Mouse (Mus musculus): ENCODE measurements around the gene Odf2.
A peak's percentile ranks its signal among the peaks of the same experiment; 100 is the strongest.

Odf2 gene

GRCm38 (mm10) chr2:29940073-29940472 lies 51.1 kb downstream of the Odf2 start:
- no peak for DNase-seq

GRCm38 (mm10) chr2:29940826-29941225 lies 51.8 kb downstream of the Odf2 start:
- DNase-seq = no peak

- no peak for DNase-seq
Observed at GRCm38 (mm10) chr2:29944723-29945122, 55.7 kb downstream of the Odf2 start.

DNA sequence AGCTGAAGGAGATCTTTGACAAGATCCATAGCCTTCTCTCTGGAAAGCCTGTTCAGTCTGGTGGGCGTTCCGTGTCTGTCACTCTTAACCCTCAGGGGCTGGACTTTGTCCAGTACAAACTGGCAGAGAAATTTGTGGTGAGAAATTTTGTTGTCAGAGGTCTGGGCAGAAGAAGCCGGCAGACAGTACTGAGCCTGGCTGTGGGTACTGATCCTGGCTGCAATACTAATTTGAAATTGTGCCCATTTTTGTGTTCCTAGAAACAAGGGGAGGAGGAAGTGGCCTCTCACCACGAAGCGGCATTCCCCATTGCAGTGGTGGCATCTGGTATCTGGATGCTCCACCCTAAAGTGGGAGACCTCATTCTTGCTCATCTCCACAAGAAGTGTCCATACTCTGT lies 59.9 kb downstream of the Odf2 start:
- no peak for DNase-seq

DNA sequence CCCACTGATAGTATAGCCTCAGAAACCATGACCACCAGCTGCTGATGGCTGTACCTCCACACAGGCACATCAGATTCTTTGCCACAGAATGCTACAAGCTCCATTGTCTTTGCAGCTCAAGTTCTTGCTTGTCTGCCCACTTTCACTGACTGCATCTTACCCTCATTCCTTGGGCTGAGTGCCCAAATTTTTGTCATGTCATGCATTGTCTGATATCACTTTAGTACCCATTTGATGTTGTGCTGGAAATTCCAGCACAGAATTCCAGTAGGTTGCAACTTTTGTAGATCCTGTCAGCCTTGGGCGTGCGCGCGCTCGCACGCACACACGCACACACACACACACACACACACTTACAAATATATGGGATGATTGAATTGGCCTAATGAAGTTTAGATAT lies 72.2 kb downstream of the Odf2 start:
- no peak for DNase-seq

GRCm38 (mm10) chr2:29964354-29965249 lies 75.6 kb downstream of the Odf2 start:
- peak; percentile 23 to 31 for DNase-seq

DNA sequence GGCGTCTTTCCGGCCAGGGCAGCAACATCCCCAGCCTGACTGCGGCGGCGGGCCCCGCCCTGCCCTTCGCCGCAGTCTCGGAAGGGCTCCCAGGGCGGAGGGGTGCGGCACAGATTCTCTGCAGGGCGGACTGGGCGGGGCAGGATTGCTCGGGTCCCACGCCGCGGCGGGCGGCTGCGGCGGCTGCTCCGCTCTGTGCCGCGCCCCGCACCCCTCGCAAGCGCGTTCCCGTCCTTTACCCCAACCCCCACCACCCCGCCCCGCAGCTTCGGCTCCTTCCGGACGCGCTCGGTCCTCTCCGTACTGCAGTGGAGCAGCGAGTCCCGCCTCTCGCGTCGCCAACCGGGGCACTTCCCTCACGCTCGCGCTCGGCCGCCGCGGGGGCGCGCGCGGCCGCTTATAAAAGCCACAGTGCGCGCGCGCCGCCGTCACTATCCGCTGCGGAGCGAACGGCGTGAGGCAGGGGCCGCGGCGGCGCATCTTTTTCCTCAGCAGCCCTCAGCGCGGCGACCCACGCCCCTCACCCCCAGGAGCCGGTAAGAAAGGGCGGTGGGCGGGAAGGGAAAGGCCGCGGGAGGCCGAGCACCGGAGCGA lies 76.3 kb downstream of the Odf2 start, which contains the start of gene Sptan1:
Sptan1 (plus strand) TSS at position 311 of the 594 bp plus-strand sequence.
- DNase-seq = peak; percentile 93

- peak; percentile 57 to 61 for DNase-seq
Observed at GRCm38 (mm10) chr2:29965906-29966305, 76.9 kb downstream of the Odf2 start.

DNA sequence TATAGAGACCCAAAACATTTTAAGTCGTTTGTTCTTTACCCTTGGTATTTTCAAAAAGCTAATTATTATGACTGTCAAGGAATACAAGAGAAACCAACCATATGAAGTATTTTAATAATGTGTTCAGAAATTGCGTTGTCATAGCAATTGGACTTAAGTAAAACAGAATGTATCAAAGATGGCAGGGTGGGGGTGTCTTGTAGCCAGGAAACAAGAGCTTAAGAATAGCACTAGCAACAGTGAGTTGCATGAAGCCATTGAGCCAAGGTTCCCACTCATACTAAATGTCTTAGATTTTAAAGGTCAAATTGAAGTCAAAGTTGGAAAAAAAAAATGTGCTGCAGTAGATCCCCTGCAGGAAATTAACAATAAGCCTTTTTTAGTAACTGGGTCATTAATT lies 77.8 kb downstream of the Odf2 start:
- no peak for DNase-seq

DNA sequence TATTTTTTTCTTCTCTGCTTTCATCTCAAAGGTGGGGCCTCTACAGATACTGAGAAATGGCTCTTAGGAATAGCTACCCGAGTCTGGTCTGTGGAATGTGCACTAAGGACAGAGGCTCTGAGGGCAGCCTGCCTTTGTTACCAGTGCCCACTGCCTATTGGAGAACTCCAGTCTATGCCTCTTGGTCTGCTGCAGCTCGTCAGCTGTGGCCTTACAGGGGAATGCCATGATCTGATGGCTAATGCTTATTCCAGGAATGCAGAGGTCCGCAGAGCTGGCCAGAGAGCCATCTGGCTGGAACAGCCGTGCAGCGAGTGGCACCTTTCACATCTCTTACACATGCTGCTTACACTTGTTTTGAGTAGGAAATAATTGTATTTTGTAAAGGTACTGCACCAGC lies 78.7 kb downstream of the Odf2 start:
- no peak for DNase-seq

DNA sequence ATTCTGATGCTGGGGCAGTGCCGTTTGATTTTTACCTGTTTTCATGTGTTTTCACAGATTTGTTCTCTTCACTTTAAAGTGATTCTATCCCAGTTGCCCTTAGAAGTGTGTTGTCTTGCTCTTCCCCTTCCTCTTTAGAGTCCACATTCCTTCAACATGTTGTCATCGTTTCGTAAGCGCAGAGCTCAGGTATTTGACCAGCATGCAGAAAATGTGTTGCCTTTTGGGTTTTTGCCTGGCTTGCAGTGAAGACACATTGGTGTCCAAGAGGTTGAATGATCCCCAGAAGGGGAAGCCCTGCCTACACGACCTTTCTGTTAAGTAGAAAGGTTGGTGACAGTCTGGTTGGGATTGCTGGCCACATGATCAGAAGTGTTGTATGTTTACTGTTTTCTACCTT lies 79.6 kb downstream of the Odf2 start:
- DNase-seq = no peak

DNA sequence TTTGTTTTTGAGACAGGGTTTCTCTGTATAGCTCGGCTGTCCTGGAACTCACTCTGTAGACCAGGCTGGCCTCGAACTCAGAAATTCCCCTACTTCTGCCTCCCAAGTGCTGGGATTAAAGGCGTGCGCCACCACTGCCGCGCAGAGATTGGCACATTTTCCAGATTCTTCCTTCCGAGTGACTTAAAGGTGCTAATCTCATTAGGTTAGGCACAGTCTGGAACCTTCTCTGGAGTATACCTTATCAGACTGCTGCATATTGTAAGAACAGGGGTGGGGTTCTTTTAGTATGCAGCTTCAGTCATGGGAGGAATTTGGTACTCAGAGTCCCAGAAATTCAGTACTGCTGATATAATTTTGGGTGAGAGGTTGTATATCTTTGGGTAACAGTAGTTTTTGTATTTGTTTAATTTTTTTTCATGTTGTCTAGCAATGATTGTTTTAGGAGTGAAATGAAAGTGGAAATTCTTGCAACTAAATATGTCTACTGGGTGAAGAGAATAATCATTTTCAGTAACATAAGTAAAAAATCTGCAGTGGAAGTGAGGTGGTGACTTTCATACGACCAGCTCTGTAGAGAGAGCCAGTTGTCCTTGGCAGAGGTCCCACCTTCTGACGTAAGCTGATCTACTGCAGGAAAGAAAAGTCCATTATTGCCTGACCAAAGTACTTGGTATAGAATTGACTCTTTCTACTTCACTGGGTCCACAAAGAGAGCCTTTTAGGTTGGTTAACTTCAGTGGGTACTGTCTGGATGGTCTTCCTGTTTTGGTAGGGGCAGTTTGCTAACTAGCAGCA lies 83.0 kb downstream of the Odf2 start:
- DNase-seq = no peak

DNA sequence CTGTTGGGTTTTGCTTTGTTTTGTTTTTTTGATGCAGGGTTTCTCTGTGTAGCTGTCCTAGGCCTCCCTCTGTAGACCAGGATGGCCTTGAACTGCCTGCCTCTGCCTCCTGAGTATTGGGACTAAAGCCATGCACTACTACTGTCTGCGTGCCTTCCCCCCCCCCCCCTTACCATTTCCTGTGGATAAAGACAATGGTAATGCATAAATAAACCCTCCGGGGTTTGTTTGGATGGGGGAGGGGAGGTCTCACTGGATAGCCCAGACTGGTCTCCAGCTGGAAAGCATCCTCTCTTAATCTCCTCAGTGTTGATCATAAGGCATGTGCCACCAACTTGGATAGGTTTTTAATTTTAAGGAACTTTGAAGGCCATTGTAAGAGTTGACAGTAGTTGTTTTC lies 84.5 kb downstream of the Odf2 start:
- DNase-seq = no peak

- DNase-seq = peak; percentile 59 to 72
Observed at GRCm38 (mm10) chr2:29977307-29977706, 88.3 kb downstream of the Odf2 start.

GRCm38 (mm10) chr2:29980661-29981060 lies 91.6 kb downstream of the Odf2 start:
- no peak for DNase-seq
